Mouse (Mus musculus) layer of hippocampus, adult 2 months (tissue): ENCODE results near the gene Mcm5. TPM values are rescaled to one million over a fixed set of nuclear protein-coding genes. Genes with fewer than 3 reads are reported as not detected.

Experiments
- DNase-seq, 2 experiments: peaks; one replicate each; pipeline ENCODE4 v3.0.0; 2022; ENCODE audit warnings: low spot score in 2 of 2
- H3K27ac ChIP-seq: fragments of 200-600 bp; 2 replicates; pipeline ENCODE4 v1.8.1; 2022
- H3K4me3 ChIP-seq: fragments of 200-600 bp; 2 replicates; pipeline ENCODE4 v1.8.1; 2022; ENCODE audit warnings: mild to moderate bottlenecking
- CTCF ChIP-seq: fragments of 200-600 bp; conservative IDR thresholded peaks from 2 replicates; pipeline ENCODE4 v1.8.1; 2022; ENCODE audit warnings: antibody characterized with exemption, mild to moderate bottlenecking, moderate library complexity
- long read RNA-seq, 2 experiments: library from polyadenylated mRNA; stranded (forward); transcript quantifications; one replicate each; pipeline ENCODE4 v2.0.0; 2021; ENCODE audit warnings: borderline mapping rate in 2 of 2
- total RNA-seq, 2 experiments: library from RNA; stranded (reverse); gene quantifications; 2 replicates each; pipeline ENCODE4 v1.2.3; 2021

Gene Mcm5
- total RNA-seq = 1 to 10 TPM; 6.1 to 8.8 TPM
- long read RNA-seq, experiment 1, partial matches to known transcripts = 1 of 7 reads
- long read RNA-seq, experiment 1, other reads (novel, unspliced or antisense) = 1 of 7 reads
- long read RNA-seq, experiment 2, partial matches to known transcripts = 0 of 4 reads
- long read RNA-seq, experiment 2, other reads (novel, unspliced or antisense) = 0 of 4 reads

DNA sequence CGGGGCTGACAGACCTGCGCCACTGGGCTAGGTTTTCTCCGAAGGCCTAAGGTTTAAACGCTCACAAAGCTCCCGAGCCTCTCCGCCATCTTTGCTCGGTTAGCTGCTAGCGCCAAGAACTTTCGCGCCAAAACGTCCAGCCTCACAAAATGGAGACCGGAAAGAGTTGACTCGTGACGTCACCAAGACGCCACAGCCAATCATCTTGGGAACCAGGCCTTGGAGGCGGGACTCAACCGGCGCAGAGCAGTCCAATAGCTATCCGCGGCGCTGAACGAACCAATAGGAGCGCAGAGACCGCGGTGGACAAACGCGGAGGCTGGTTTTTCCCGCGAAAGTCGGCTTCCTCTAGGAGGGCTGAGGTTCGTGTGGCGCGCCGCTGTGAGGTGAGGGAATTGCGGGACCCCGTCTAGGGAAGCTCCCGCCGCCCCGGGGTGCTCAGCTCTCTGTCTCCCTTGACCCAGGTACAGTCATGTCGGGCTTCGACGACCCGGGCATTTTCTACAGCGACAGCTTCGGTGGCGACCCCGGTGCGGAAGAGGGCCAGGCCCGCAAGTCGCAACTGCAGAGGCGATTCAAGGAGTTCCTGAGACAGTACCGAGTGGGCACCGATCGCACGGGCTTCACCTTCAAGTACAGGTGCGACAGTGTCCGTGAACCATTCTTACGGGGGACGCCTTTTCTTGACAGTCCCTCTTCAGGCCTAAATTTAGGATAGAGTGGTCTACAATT lies at the start of gene Mcm5:
Mcm5 (plus strand) TSS at position 334 of the 732 bp plus-strand sequence.
- no peak for TF ChIP-seq CTCF
- DNase-seq = peak; percentile 99
- Histone ChIP-seq H3K27ac (peak within 1 kb of the TSS; percentile 96), H3K4me3 (peak within 1 kb of the TSS; percentile 66)

DNA sequence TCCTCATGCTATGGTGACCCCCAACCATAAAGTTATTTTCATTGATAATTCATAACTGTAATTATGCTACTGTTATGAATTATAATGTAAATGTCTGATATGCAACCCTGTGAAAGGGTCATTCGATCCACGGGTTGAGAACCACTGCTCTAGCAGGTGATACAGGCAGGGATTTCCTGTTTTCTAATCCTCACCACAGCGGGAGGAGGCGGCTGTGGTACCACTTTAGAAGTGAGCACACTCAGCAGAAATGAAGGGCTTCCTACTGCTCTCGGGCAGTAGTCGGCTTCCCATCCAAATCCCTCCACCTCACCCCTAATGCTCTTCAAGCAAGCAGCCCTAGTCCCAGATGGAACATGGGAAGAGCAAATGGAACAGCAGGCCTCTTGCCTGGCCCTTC lies 49.3 kb upstream of the Mcm5 start:
- Histone ChIP-seq H3K4me3 (no peak overlapping the region), H3K27ac (no peak overlapping the region)
- TF ChIP-seq CTCF = no peak
- DNase-seq = no peak

DNA sequence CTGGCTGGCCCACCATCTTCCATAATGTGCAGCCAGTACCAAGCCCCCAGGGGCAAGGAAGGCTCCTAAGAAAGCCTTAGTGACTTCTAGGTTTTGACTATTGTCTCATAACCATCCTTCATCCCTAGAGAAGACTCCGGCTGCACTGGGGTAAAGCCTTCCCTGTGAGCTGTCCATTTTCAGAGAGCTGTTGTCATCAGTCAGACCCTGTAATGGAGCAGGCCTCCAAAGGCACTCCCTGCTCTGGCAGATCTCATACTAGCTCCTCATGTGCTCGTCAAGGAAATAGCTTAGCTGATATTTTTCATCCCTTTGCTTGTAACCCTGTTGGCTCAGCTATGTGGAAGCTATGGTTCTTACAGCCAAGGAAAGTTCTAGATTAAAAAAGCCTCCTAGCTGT lies 48.6 kb upstream of the Mcm5 start:
- DNase-seq = no peak
- no peak for TF ChIP-seq CTCF
- H3K4me3 ChIP-seq = no peak overlapping the region
- H3K27ac ChIP-seq = no peak overlapping the region

DNA sequence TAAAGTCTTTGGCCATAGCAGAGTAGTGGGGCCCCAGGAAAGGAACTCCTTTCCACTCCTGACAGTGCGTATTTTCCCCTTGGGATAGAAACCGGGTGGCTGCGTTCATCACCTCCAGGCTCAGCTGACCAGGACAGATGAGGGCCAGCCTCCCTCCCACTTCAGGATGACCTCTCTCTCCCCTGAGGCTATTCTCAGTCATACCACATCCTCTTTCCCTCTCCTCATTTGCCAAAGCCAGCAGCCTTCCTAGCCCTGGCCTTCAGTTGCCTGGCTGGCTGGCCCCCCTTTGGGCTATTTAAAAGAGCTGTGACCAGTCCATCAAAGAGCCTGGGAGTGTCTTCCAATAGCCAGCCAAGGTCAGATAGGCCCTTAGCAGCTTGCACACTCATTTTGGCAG lies 46.1 kb upstream of the Mcm5 start:
- no peak for TF ChIP-seq CTCF
- H3K4me3 ChIP-seq = no peak overlapping the region
- DNase-seq = no peak
- peak overlapping the region; percentile 23; the same call in 1 of the 2 replicates for H3K27ac ChIP-seq

DNA sequence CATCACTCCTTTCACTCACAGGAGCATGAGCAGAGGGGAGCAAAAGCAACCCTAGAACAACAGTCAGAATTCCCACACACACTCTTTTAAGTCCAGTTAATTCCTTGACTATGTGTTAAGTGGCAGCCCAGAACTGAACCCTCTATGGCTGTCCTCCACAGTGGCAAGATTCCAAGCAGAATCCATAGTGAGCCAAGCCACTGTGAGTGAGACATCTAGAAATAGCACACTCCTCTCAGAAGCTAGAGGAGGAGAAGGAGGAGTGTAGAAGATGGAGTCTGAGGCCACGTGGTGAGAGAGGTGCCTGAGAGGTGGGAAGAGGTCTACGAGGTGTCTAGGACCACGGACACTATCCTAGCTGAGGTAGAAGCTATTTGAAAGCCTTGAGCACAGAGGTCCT lies 44.6 kb upstream of the Mcm5 start:
- DNase-seq = no peak

DNA sequence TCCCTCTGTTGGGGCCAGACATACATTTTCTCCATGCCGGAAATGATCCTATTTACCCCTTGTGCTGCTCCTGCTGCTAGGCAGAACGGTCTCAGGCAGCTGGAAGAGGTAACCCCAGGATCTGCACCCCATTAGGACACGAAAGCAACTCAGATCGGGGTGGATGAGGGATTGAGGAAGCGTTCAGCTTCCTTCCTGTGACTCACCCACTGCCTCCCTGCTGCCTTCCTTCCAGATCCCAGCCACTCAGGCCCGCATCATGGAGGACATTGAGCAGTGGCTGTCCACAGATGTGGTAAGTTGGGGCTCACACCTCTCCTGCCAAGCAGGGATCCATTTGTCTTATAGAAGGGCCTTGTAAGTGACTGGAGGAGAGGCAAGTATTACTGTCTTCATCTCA lies 42.1 kb upstream of the Mcm5 start:
- no peak for TF ChIP-seq CTCF
- H3K27ac ChIP-seq = no peak overlapping the region
- DNase-seq = no peak
- no peak overlapping the region for H3K4me3 ChIP-seq

More for the DNA sequence above, 44.6 kb upstream of the Mcm5 start:
- no peak overlapping the region for H3K4me3 ChIP-seq
- no peak for TF ChIP-seq CTCF
- H3K27ac ChIP-seq = no peak overlapping the region

DNA sequence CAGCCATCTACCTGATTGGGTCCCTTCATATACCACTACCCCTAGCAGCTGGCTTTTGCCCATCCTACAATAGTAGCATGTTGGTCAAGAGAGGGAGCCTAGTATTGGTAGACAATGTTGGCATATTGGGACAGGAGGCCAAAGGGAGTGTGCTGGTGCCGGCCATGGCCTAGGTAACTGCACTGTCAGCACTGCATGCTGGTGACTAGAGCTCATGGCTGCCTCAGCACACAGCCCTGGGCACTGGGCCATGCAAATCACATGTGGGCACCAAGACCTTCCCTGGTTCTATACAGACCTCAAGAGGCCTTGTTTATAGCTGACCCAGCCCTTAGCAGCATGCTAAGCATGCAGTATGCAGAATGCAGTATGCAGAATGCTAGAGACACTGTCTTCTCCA lies 39.1 kb upstream of the Mcm5 start:
- Histone ChIP-seq H3K27ac (no peak overlapping the region), H3K4me3 (no peak overlapping the region)
- TF ChIP-seq CTCF = no peak
- DNase-seq = no peak

DNA sequence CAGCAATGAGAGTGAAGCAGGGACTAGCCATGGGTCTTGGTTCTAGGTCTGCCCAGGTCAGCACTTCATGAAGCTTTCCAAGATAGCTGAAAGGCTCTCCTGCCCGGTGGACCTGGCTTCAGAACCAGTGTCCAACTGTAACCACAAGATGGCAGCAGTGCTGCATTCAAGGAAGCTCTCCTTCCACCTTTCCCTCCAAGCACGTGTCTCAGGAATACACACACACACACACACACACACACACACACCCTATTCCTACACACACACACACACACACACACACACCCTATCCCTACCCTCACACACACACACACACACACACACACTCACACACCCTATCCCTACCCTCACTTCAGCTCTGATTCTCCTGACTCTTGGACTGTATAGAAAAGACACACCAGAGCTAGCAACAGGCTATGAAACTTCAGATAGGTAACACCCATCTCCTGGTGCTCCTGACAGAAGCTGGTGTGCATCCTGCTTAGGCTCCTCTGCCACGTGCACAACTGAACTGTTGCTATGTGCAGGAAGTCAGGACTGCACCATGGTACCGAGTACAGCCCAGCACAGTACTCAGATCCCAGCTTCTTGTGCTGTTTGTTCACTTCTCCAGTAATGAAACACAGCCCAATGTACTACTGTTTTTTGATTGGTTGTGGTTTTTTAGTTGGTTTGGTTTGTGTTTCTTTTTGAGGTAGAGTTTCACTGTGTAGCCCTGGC lies 37.6 kb upstream of the Mcm5 start:
- Histone ChIP-seq H3K4me3 (no peak overlapping the region), H3K27ac (no peak overlapping the region)
- peak; percentile 77 to 82 for DNase-seq
- TF ChIP-seq CTCF = peak; percentile 81

DNA sequence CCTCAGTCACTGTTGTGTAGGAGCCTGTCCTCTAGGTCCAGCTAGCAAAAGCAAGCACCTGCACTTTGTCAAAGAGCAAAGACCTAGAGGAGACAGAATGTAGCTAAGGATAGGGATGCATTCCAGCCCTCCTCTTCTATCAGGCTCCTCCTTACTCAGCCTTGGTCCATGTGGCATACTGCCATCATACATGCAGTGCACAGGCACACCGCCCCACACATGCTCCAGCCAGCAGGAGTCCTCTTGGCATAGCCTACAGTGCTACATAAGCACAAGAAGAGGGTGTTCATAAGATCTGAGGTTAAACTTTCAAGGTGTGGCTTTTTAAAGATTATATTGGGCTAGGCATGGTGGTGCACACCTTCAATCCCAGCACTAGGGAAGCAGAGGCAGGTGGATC lies 34.5 kb upstream of the Mcm5 start:
- no peak for DNase-seq
- TF ChIP-seq CTCF = no peak
- Histone ChIP-seq H3K27ac (no peak overlapping the region), H3K4me3 (no peak overlapping the region)

DNA sequence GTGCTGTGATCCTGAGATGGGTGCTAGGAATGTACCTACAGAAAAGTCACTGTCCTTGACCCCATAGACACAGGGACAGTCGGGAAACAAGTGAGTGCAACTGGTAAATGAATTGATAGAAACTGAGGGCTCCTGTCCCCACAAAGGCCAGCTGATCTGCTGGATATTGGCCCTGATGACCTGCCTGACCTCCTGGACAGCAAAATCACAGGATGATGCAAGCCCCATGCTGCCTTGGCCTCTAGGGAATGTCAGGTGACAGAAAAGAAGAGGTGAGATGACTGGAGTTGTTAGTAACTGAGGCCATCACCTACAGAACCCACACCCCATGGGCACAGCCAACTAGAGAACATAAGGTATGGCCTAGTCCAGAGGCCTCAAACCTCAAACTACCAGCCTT lies 31.2 kb upstream of the Mcm5 start:
- Histone ChIP-seq H3K27ac (no peak overlapping the region), H3K4me3 (no peak overlapping the region)
- no peak for TF ChIP-seq CTCF
- no peak for DNase-seq

DNA sequence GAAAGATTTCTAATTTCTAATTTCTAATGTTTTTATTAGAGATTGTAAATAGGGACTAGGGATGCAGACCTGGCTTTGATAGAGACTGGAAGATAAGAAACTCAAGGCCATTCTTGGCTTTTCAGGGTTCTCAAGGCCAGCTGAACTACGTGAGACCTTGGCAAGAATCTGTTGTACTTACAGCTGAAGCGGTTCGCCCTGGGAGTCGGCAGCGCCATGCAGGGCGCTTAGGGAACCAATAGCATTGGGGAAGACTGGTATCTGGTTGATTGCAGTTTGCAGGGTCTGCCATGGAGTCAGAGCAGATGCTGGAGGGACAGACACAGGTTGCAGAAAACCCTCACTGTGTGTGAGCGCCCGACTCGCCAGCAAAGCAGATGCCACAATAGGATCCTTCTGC lies 30.5 kb upstream of the Mcm5 start:
- DNase-seq = no peak
- H3K27ac ChIP-seq = no peak overlapping the region
- no peak for TF ChIP-seq CTCF
- no peak overlapping the region for H3K4me3 ChIP-seq

DNA sequence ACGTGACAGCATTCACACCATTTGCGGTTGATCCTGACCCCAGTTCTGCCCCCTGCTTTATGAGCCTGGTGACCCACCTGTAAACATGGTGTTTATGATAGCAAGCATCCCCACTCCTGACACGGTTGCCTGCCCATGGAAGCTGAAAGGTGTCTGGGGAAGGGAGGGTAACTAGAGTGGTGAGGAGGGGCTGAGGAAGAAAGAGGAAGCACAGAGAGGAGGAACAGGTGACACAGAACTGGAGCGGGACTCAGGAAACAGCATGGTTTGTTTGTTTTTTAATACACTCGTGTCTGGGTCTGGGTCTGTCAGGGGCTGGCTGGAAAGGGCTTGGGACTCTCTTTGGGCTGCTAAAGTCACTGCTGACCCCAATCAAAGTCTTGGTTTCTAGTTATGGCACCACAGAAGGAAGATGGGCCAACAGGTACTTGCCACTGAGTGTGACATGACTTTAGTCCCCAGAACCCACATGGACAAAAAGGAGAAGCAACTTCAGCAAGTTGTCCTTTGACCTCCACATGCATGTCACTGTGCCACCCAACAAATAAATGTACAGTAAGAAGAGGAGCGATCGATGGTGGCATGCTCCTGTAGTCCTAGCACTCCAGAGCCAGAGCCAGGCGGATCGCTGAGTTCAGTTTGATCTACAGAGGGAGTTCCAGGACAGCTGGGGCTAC lies 27.9 kb upstream of the Mcm5 start:
- no peak for DNase-seq
- H3K4me3 ChIP-seq = no peak overlapping the region
- no peak overlapping the region for H3K27ac ChIP-seq
- TF ChIP-seq CTCF = no peak

DNA sequence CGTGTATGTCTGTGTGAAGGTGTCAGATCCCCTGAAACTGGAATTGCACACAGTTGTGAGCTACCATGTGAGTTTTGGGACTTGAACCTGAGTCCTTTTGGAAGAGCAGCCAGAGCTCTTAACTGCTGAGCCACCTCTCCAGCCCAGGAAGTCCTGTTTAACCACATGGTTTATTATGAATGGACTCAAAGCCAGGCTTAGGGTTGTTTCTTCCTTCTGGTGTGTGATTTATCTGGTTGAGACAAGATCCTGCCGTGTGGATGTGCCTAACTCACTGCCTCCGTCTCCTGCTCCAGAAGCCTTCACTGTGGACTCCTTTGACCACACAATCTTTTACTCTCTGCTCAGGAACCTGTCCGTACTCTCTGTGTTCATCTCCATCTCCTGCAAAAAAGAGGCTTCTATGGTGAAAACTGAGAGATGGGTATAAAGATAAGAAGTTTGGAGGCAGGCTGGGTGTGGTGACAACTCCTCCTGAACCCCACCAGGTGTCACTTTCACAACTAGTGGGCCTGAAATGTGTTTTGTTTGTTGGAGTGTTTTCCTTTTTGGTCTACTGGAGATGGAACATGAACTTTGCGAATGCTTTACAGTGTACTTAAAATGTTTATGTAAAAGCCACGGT lies 27.1 kb upstream of the Mcm5 start:
- H3K4me3 ChIP-seq = no peak overlapping the region
- no peak overlapping the region for H3K27ac ChIP-seq
- DNase-seq = no peak
- TF ChIP-seq CTCF = no peak; the same call in 1 of the 2 replicates
